24 mouse cellular contexts compared by ENCODE assay signal in genomic region chr4:135136612-135137011, GRCm38 (mm10). TPM values are rescaled to one million over a fixed set of nuclear protein-coding genes. Genes with fewer than 3 reads are reported as not detected.
DNase-seq lines count a peak whose midpoint lies in the region; ATAC-seq and TF ChIP-seq lines count a peak whose summit lies in the region.
"Had no signal": no experiment of that assay in that cellular context is flagged by ENCODE, and none has a peak within 500 bp of the region (broad histone marks: within the 10 kb centered on the region; RNA-seq: fewer than 3 reads in every experiment).

No protein-coding gene starts in this region.

- peaks cover 39% of the 10 kb centered on the region for H3K27me3 ChIP-seq in neural tube, embryonic 13.5 days
- H3K27me3 ChIP-seq in neural tube, embryonic 15.5 days (replicated peaks): peaks cover 40% of the 10 kb centered on the region
- no peaks in the 10 kb centered on the region for H3K27me3 ChIP-seq in CH12.LX (replicated peaks)
- peaks cover 40% of the 10 kb centered on the region for H3K27me3 ChIP-seq in embryonic facial prominence, embryonic 14.5 days (replicated peaks; ENCODE audit: control insufficient read depth, insufficient read depth, low read length)

- 0 out of 2 replicates have a peak overlapping the region, but pooled peaks have one; percentile 17 for H3K9ac ChIP-seq in neural tube, embryonic 13.5 days
- no peak overlapping the region for H3K9ac ChIP-seq in neural tube, embryonic 15.5 days (replicated peaks)
- H3K9ac ChIP-seq in CH12.LX (ENCODE audit: insufficient read depth, low read depth): peak overlapping the region; percentile 27; the same call in 1 of the 2 replicates
- H3K9ac ChIP-seq in embryonic facial prominence, embryonic 14.5 days (ENCODE audit: low read depth, low read length): 0 out of 2 replicates have a peak overlapping the region, but pooled peaks have one; percentile 5
- H3K9ac ChIP-seq: embryonic facial prominence, embryonic 15.5 days; forebrain, embryonic 12.5 days; forebrain, embryonic 15.5 days; heart, embryonic 13.5 days; hindbrain, embryonic 12.5 days; hindbrain, embryonic 15.5 days had no signal

- WGBS in neural tube, embryonic 13.5 days: 66% methylated on average over 10 of the region's 10 CpGs
- WGBS in neural tube, embryonic 15.5 days: 70% methylated on average over 10 of the region's 10 CpGs
- WGBS in embryonic facial prominence, embryonic 14.5 days: 46% methylated on average over 9 of the region's 10 CpGs

- TF ChIP-seq EP300 in CH12.LX (IDR thresholded peaks at IDR 0.05; ENCODE audit: low read length): peak; percentile 51

- dilution Hi-C loops in CH12.LX (cut with MboI; ENCODE audit: extremely low pct_ligation_motif_present, extremely low pct_unique_long_range_greater_than_20kb, low sequenced_read_pairs): no loop called here

- TF ChIP-seq POLR2A in CH12.LX (IDR thresholded peaks at IDR 0.05; ENCODE audit: low read depth, low read length): no peak

- peaks cover 23% of the 10 kb centered on the region for H3K4me1 ChIP-seq in neural tube, embryonic 13.5 days (replicated peaks)
- H3K4me1 ChIP-seq in neural tube, embryonic 15.5 days: peaks cover 6% of the 10 kb centered on the region; the same call in 1 of the 2 replicates
- H3K4me1 ChIP-seq in CH12.LX (ENCODE audit: control insufficient read depth in 1 of 2, insufficient read depth in 2 of 2): peaks cover 36 to 90% of the 10 kb centered on the region in 2 experiments
- H3K4me1 ChIP-seq in embryonic facial prominence, embryonic 14.5 days (ENCODE audit: control insufficient read depth, insufficient read depth, low read length): peaks cover 6% of the 10 kb centered on the region
- H3K4me1 ChIP-seq: forebrain, embryonic 15.5 days had no signal

- no peak for TF ChIP-seq CTCF in CH12.LX (conservative IDR thresholded peaks at IDR 0.05 in 1 of 2, IDR thresholded peaks at IDR 0.05 in 1 of 2; ENCODE audit: low read depth in 2 of 2, low read length in 2 of 2)

- peak; percentile 72 for DNase-seq in CH12.LX (ENCODE audit: extremely low read depth)
- no peak for DNase-seq in embryonic facial prominence, embryonic 14.5 days (ENCODE audit: low spot score)
- DNase-seq in embryo, embryonic 10 days (ENCODE audit: low spot score): no peak
- no peak for DNase-seq in heart, postnatal 4 days
- DNase-seq: adrenal gland, postnatal 10 days; adrenal gland, postnatal 36 days; cerebellum, adult 18-20 months; cerebellum, adult 9-10 months; cerebellum, postnatal 14 days; gastrocnemius, postnatal 10 days; gastrocnemius, postnatal 36 days; heart, adult 2 months; heart, postnatal 14 days had no signal

- no peak; the same call in 1 of the 2 replicates for TF ChIP-seq RAD21 in CH12.LX (IDR thresholded peaks at IDR 0.05; ENCODE audit: low read depth, low read length)

- no peaks in the 10 kb centered on the region for H3K9me3 ChIP-seq in neural tube, embryonic 13.5 days
- H3K9me3 ChIP-seq in neural tube, embryonic 15.5 days (replicated peaks): no peaks in the 10 kb centered on the region
- H3K9me3 ChIP-seq in CH12.LX (replicated peaks; ENCODE audit: low read length): no peaks in the 10 kb centered on the region
- no peaks in the 10 kb centered on the region for H3K9me3 ChIP-seq in embryonic facial prominence, embryonic 14.5 days (ENCODE audit: control insufficient read depth, low read length)
- H3K9me3 ChIP-seq: embryonic facial prominence, embryonic 15.5 days; forebrain, embryonic 12.5 days; forebrain, embryonic 15.5 days; G1E; heart, embryonic 10.5 days; heart, embryonic 13.5 days; hindbrain, embryonic 12.5 days; hindbrain, embryonic 15.5 days had no signal

- in situ Hi-C loops in CH12.LX (cut with MboI; ENCODE audit: low pct_ligation_motif_present, low pct_unique_long_range_greater_than_20kb, low sequenced_read_pairs): no loop called here

- H3K36me3 ChIP-seq in neural tube, embryonic 13.5 days: no peaks in the 10 kb centered on the region
- H3K36me3 ChIP-seq in neural tube, embryonic 15.5 days: no peaks in the 10 kb centered on the region
- peaks cover 0 to 41% of the 10 kb centered on the region in 2 experiments for H3K36me3 ChIP-seq in CH12.LX (replicated peaks in 1 of 2; ENCODE audit: control insufficient read depth in 1 of 2, insufficient read depth in 1 of 2, low read length in 1 of 2)
- H3K36me3 ChIP-seq in embryonic facial prominence, embryonic 14.5 days (ENCODE audit: control insufficient read depth, insufficient read depth, low read length): no peaks in the 10 kb centered on the region
- H3K36me3 ChIP-seq: embryonic facial prominence, embryonic 15.5 days; forebrain, embryonic 12.5 days; forebrain, embryonic 15.5 days; G1E; heart, embryonic 10.5 days; heart, embryonic 13.5 days; hindbrain, embryonic 12.5 days; hindbrain, embryonic 15.5 days had no signal

- H3K27ac ChIP-seq in neural tube, embryonic 13.5 days (replicated peaks): no peak overlapping the region
- H3K27ac ChIP-seq in neural tube, embryonic 15.5 days (replicated peaks): no peak overlapping the region
- H3K27ac ChIP-seq in CH12.LX (ENCODE audit: insufficient read depth, low read depth): peak overlapping the region; percentile 98
- no peak overlapping the region for H3K27ac ChIP-seq in embryonic facial prominence, embryonic 14.5 days (replicated peaks; ENCODE audit: low read depth, low read length)
- H3K27ac ChIP-seq: embryonic facial prominence, embryonic 15.5 days; forebrain, embryonic 12.5 days; forebrain, embryonic 15.5 days; heart, adult 2 months; heart, embryonic 10.5 days; heart, embryonic 13.5 days; hindbrain, embryonic 12.5 days; hindbrain, embryonic 15.5 days had no signal

- no peak overlapping the region for H3K4me3 ChIP-seq in neural tube, embryonic 13.5 days
- H3K4me3 ChIP-seq in neural tube, embryonic 15.5 days (replicated peaks): no peak overlapping the region
- peak overlapping the region in 2 of 3 experiments; percentile 4 to 30 for H3K4me3 ChIP-seq in CH12.LX (replicated peaks in 1 of 3; ENCODE audit: low read depth in 2 of 3, low read length in 2 of 3, poor library complexity in 1 of 3)
- H3K4me3 ChIP-seq in embryonic facial prominence, embryonic 14.5 days (ENCODE audit: low read depth, low read length): no peak overlapping the region
- H3K4me3 ChIP-seq: embryonic facial prominence, embryonic 15.5 days; forebrain, embryonic 12.5 days; forebrain, embryonic 15.5 days; heart, adult 2 months; heart, embryonic 10.5 days; heart, embryonic 13.5 days; hindbrain, embryonic 12.5 days; hindbrain, embryonic 15.5 days had no signal

- ATAC-seq in neural tube, embryonic 13.5 days (ENCODE audit: low read depth): no peak
- no peak for ATAC-seq in neural tube, embryonic 15.5 days (ENCODE audit: low FRiP score)
- no peak for ATAC-seq in embryonic facial prominence, embryonic 14.5 days (ENCODE audit: low read depth)
- ATAC-seq: forebrain, embryonic 15.5 days; Patski had no signal

- no peak overlapping the region for H3K4me2 ChIP-seq in neural tube, embryonic 13.5 days
- H3K4me2 ChIP-seq in neural tube, embryonic 15.5 days: no peak overlapping the region
- peak overlapping the region; percentile 44 for H3K4me2 ChIP-seq in CH12.LX (ENCODE audit: insufficient read depth, low read depth, poor library complexity, severe bottlenecking)
- H3K4me2 ChIP-seq in embryonic facial prominence, embryonic 14.5 days (ENCODE audit: low read depth, low read length): no peak overlapping the region
- H3K4me2 ChIP-seq: embryonic facial prominence, embryonic 15.5 days; forebrain, embryonic 12.5 days; forebrain, embryonic 15.5 days; heart, embryonic 13.5 days; hindbrain, embryonic 12.5 days; hindbrain, embryonic 15.5 days had no signal

- peaks cover 5% of the 10 kb centered on the region; the same call in 1 of the 2 replicates for H3K79me2 ChIP-seq in CH12.LX (replicated peaks; ENCODE audit: control insufficient read depth, extremely low read depth, insufficient read depth, poor library complexity, severe bottlenecking)

TF ChIP-seq in CH12.LX, 34 proteins besides CTCF, POLR2A, EP300 and RAD21:
- TF ChIP-seq NELFE (IDR thresholded peaks at IDR 0.05; ENCODE audit: low read depth, low read length): 0 out of 2 replicates have a peak, but pooled peaks have one; percentile 25
- TF ChIP-seq MAZ (IDR thresholded peaks at IDR 0.05; ENCODE audit: low read depth, low read length): no peak
- peak; percentile 68; the same call in 1 of the 2 replicates for TF ChIP-seq TCF12 (IDR thresholded peaks at IDR 0.05; ENCODE audit: low read depth, low read length)
- TF ChIP-seq BHLHE40 (IDR thresholded peaks at IDR 0.05; ENCODE audit: low read depth, low read length): peak; percentile 55; the same call in 1 of the 2 replicates
- TF ChIP-seq ETS1 (conservative IDR thresholded peaks at IDR 0.05; ENCODE audit: low read depth, low read length): peak; percentile 15; the same call in 1 of the 2 replicates
- TF ChIP-seq UBTF (IDR thresholded peaks at IDR 0.05; ENCODE audit: low read depth, low read length): peak; percentile 89
- peak; percentile 36; the same call in 1 of the 2 replicates for TF ChIP-seq MEF2A (IDR thresholded peaks at IDR 0.05; ENCODE audit: borderline replicate concordance, low read depth, low read length)
- no peak; the same call in 1 of the 2 replicates for TF ChIP-seq TBP (conservative IDR thresholded peaks at IDR 0.05; ENCODE audit: low read depth, low read length)
- 0 out of 2 replicates have a peak, but pooled peaks have one; percentile 25 for TF ChIP-seq MAFK (IDR thresholded peaks at IDR 0.05; ENCODE audit: insufficient replicate concordance, low read length)
- TF ChIP-seq IRF4 (IDR thresholded peaks at IDR 0.05; ENCODE audit: low read depth, low read length): 0 out of 2 replicates have a peak, but pooled peaks have one; percentile 8

RNA-seq across cellular contexts. Expression of gene Runx3, which starts 16.2 kb away (rescaled TPM):
- polyA plus RNA-seq in neural tube, embryonic 13.5 days (2015; fragmentation: Nextera tagmentation; extraction: Ambion mirVana): 1.7 and 1.9 TPM in 2 replicates
- polyA plus RNA-seq in neural tube, embryonic 15.5 days (2015; fragmentation: Nextera tagmentation; extraction: Ambion mirVana): 0.19 and 1.1 TPM in 2 replicates
- 13.7 and 19.7 TPM in 2 replicates for total RNA-seq in CH12.LX (2012; rRNA removed)
- 2.4 and 5.0 TPM in 2 replicates for total RNA-seq in CH12.LX (2014; rRNA removed)
- 48.0 and 61.1 TPM in 2 replicates for polyA plus RNA-seq in CH12.LX (2012; ENCODE audit: insufficient read length, low read depth)
- 2.3 and 2.4 TPM in 2 replicates for polyA plus RNA-seq in embryonic facial prominence, embryonic 14.5 days (2014; fragmentation: Nextera tagmentation; extraction: Ambion mirVana)
- total RNA-seq in heart, postnatal 4 days (2021): under 1 TPM; 0.25 to 0.45 TPM
- polyA plus RNA-seq: forebrain, embryonic 15.5 days had no signal

Comparison
In these comparisons a context has a peak if more than half of its experiments do, and no peak if none do; other contexts are left out.
1. H3K4me3 ChIP-seq: peak in CH12.LX (2 of 3); none in neural tube, embryonic 13.5 days (single experiment), neural tube, embryonic 15.5 days (single experiment) and embryonic facial prominence, embryonic 14.5 days (single experiment).
2. RNA of gene Runx3, which starts 16.2 kb away (polyA plus RNA-seq): 48.0 to 61.1 TPM in CH12.LX; 2.3 to 2.4 TPM in embryonic facial prominence, embryonic 14.5 days, 1.7 to 1.9 TPM in neural tube, embryonic 13.5 days and 0.19 to 1.1 TPM in neural tube, embryonic 15.5 days; every median in the first group is over 10 times any median in the second.